In the genomic region with DNA sequence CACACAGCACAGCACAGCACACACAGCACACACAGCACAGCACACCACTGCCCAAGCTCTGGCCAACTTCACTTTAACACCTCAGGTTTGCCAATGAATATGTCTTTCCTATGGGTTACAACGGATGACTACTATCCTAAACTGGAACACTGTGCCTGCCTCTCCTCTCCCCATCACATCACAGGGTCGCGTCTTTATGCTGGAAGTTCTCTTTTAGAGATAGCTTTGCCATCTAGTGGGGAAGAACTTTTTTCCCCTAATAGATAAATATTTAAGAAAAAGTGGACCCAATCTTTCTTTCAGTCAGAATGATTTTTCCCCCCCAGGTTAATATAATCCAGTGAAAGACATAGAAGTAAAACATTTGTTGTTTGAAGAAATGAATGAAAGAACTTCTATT, we compare ENCODE assay signal across 33 mouse cellular contexts. TPM values are rescaled to one million over a fixed set of nuclear protein-coding genes. Genes with fewer than 3 reads are reported as not detected.
DNase-seq lines count a peak whose midpoint lies in the region; ATAC-seq and TF ChIP-seq lines count a peak whose summit lies in the region.
"Had no signal": no experiment of that assay in that cellular context is flagged by ENCODE, and none has a peak within 500 bp of the region (broad histone marks: within the 10 kb centered on the region; RNA-seq: fewer than 3 reads in every experiment).

No protein-coding gene starts in this region.

- 78% methylated on average over 3 of the region's 3 CpGs for WGBS in midbrain, embryonic 11.5 days
- 74% methylated on average over 3 of the region's 3 CpGs for whole genome bisulfite sequencing in midbrain, embryonic 16.5 days
- WGBS in intestine, embryonic 16.5 days, result 53% methylated on average over 3 of the region's 3 CpGs

- no peak overlapping the region for H3K4me3 ChIP-seq in layer of hippocampus, adult 2 months
- H3K4me3 ChIP-seq in midbrain, embryonic 11.5 days (ENCODE audit: low read depth, low read length), result no peak overlapping the region
- no peak overlapping the region for H3K4me3 ChIP-seq in midbrain, embryonic 16.5 days (ENCODE audit: low read depth, low read length)
- no peak overlapping the region for H3K4me3 ChIP-seq in intestine, embryonic 16.5 days (ENCODE audit: low read length)
- H3K4me3 ChIP-seq: embryonic facial prominence, embryonic 13.5 days; embryonic facial prominence, embryonic 15.5 days; erythroblast, embryonic 14.5 days; forebrain, embryonic 10.5 days; forebrain, embryonic 12.5 days had no signal

- H3K4me2 ChIP-seq in midbrain, embryonic 11.5 days, result no peak overlapping the region
- H3K4me2 ChIP-seq in midbrain, embryonic 16.5 days (ENCODE audit: low read length), result no peak overlapping the region
- no peak overlapping the region for H3K4me2 ChIP-seq in intestine, embryonic 16.5 days (ENCODE audit: low read depth, low read length)
- H3K4me2 ChIP-seq: embryonic facial prominence, embryonic 13.5 days; embryonic facial prominence, embryonic 15.5 days; forebrain, embryonic 12.5 days had no signal

- H3K9ac ChIP-seq in midbrain, embryonic 11.5 days (ENCODE audit: low read length), result no peak overlapping the region
- H3K9ac ChIP-seq in midbrain, embryonic 16.5 days (ENCODE audit: low read depth, low read length), result no peak overlapping the region
- no peak overlapping the region for H3K9ac ChIP-seq in intestine, embryonic 16.5 days (ENCODE audit: low read depth, low read length)
- H3K9ac ChIP-seq: embryonic facial prominence, embryonic 13.5 days; embryonic facial prominence, embryonic 15.5 days; forebrain, embryonic 12.5 days had no signal

- ATAC-seq in midbrain, embryonic 11.5 days (ENCODE audit: low FRiP score), result no peak
- ATAC-seq in midbrain, embryonic 16.5 days, result no peak
- ATAC-seq in intestine, embryonic 16.5 days, result no peak
- ATAC-seq: activated CD4-positive, CD25-positive, alpha-beta regulatory T cell, adult 4 months; forebrain, embryonic 14.5 days; forebrain, embryonic 16.5 days; Patski had no signal

- peak; percentile 25; the same call in 1 of the 2 replicates for TF ChIP-seq CTCF in layer of hippocampus, adult 2 months (conservative IDR thresholded peaks at IDR 0.05)

- no peaks in the 10 kb centered on the region for H3K9me3 ChIP-seq in midbrain, embryonic 11.5 days (ENCODE audit: control insufficient read depth, low read length)
- H3K9me3 ChIP-seq in midbrain, embryonic 16.5 days (replicated peaks; ENCODE audit: control insufficient read depth, low read length, poor library complexity, severe bottlenecking), result no peaks in the 10 kb centered on the region
- H3K9me3 ChIP-seq in intestine, embryonic 16.5 days (ENCODE audit: control insufficient read depth, low read length), result no peaks in the 10 kb centered on the region
- H3K9me3 ChIP-seq: embryonic facial prominence, embryonic 13.5 days; embryonic facial prominence, embryonic 15.5 days; forebrain, embryonic 10.5 days; forebrain, embryonic 12.5 days had no signal

- no peaks in the 10 kb centered on the region for H3K36me3 ChIP-seq in midbrain, embryonic 11.5 days (ENCODE audit: control insufficient read depth, insufficient read depth, low read length)
- H3K36me3 ChIP-seq in midbrain, embryonic 16.5 days (ENCODE audit: control insufficient read depth, insufficient read depth, low read length), result no peaks in the 10 kb centered on the region
- H3K36me3 ChIP-seq in intestine, embryonic 16.5 days (ENCODE audit: control insufficient read depth, insufficient read depth, low read length), result no peaks in the 10 kb centered on the region
- H3K36me3 ChIP-seq: embryonic facial prominence, embryonic 13.5 days; embryonic facial prominence, embryonic 15.5 days; forebrain, embryonic 10.5 days; forebrain, embryonic 12.5 days had no signal

- no peaks in the 10 kb centered on the region for H3K4me1 ChIP-seq in midbrain, embryonic 11.5 days (ENCODE audit: control insufficient read depth, insufficient read depth, low read length)
- H3K4me1 ChIP-seq in midbrain, embryonic 16.5 days (ENCODE audit: control insufficient read depth, insufficient read depth, low read length), result no peaks in the 10 kb centered on the region; the same call in 1 of the 2 replicates
- no peaks in the 10 kb centered on the region for H3K4me1 ChIP-seq in intestine, embryonic 16.5 days (ENCODE audit: control insufficient read depth, insufficient read depth, low read length)
- H3K4me1 ChIP-seq: forebrain, embryonic 10.5 days; forebrain, embryonic 12.5 days had no signal

- H3K27me3 ChIP-seq in midbrain, embryonic 11.5 days (ENCODE audit: control insufficient read depth, insufficient read depth, low read length), result no peaks in the 10 kb centered on the region
- H3K27me3 ChIP-seq in midbrain, embryonic 16.5 days (ENCODE audit: control insufficient read depth, insufficient read depth, low read depth, low read length), result no peaks in the 10 kb centered on the region
- H3K27me3 ChIP-seq in intestine, embryonic 16.5 days (replicated peaks; ENCODE audit: control insufficient read depth, insufficient read depth, low read length), result no peaks in the 10 kb centered on the region
- H3K27me3 ChIP-seq: embryonic facial prominence, embryonic 15.5 days; Patski had no signal

- no peak for DNase-seq in layer of hippocampus, adult 2 months (ENCODE audit: low spot score in 2 of 2)
- DNase-seq in layer of hippocampus, adult 18-20 months (ENCODE audit: low spot score in 2 of 2), result no peak
- DNase-seq in midbrain, embryonic 11.5 days (ENCODE audit: low spot score, missing footprints), result peak; percentile 74
- DNase-seq in NIH3T3 (ENCODE audit: low read depth), result peak; percentile 80
- DNase-seq in adipocyte (ENCODE audit: low spot score), result peak; percentile 58
- DNase-seq: adrenal gland, adult 2 months; adrenal gland, postnatal 10 days; adrenal gland, postnatal 25 days; cerebellum, adult 11 months; cerebellum, adult 18-20 months; cerebellum, adult 8-10 months; cerebellum, adult 9-11 months; cerebellum, postnatal 14 days; cerebellum, postnatal 36 days; embryo, embryonic 11 days had no signal

- no peak overlapping the region for H3K27ac ChIP-seq in layer of hippocampus, adult 2 months
- no peak overlapping the region for H3K27ac ChIP-seq in midbrain, embryonic 11.5 days (ENCODE audit: low read depth, low read length)
- H3K27ac ChIP-seq in midbrain, embryonic 16.5 days (ENCODE audit: low read length), result no peak overlapping the region
- H3K27ac ChIP-seq in intestine, embryonic 16.5 days (ENCODE audit: low read length), result no peak overlapping the region
- H3K27ac ChIP-seq: embryonic facial prominence, embryonic 13.5 days; embryonic facial prominence, embryonic 15.5 days; forebrain, embryonic 10.5 days; forebrain, embryonic 12.5 days had no signal

RNA-seq across cellular contexts. Expression of gene Mepe, which starts 7.2 kb away (rescaled TPM):
- total RNA-seq in layer of hippocampus, adult 2 months (2021), result not detected
- total RNA-seq in layer of hippocampus, adult 18-20 months (2021), result not detected
- polyA plus RNA-seq in midbrain, embryonic 11.5 days (2014; fragmentation: Nextera tagmentation; extraction: Ambion mirVana), result not detected in 2 replicates
- not detected in 2 replicates for polyA plus RNA-seq in midbrain, embryonic 16.5 days (2015; fragmentation: Nextera tagmentation; extraction: Ambion mirVana)
- polyA plus RNA-seq in intestine, embryonic 16.5 days (2015; fragmentation: Nextera tagmentation; extraction: Ambion mirVana), result not detected in 2 replicates
- total RNA-seq: adrenal gland, adult 2 months; adrenal gland, postnatal 25 days; adrenal gland, postnatal 4 days; common myeloid progenitor, adult 5-6 weeks; ES-E14; MEL had no signal
- polyA plus RNA-seq: activated CD4-positive, CD25-positive, alpha-beta regulatory T cell, adult 4 months; adrenal gland, adult 2 months; brain, embryonic 14.5 days; C2C12; embryonic facial prominence, embryonic 11.5 days; embryonic facial prominence, embryonic 13.5 days; erythroblast, embryonic 14.5 days; forebrain, embryonic 10.5 days; forebrain, embryonic 12.5 days; forebrain, embryonic 14.5 days; forebrain, embryonic 16.5 days; Patski had no signal

RNA-seq across cellular contexts. Expression of gene Ibsp, which starts 33.3 kb away (rescaled TPM):
- under 1 TPM in 1 of 2 experiments, not detected in 1; 0.23 TPM for total RNA-seq in layer of hippocampus, adult 2 months (2021)
- under 1 TPM; 0.25 TPM for total RNA-seq in layer of hippocampus, adult 18-20 months (2021)
- not detected in 2 replicates for polyA plus RNA-seq in midbrain, embryonic 11.5 days (2014; fragmentation: Nextera tagmentation; extraction: Ambion mirVana)
- 1.0 and 9.2 TPM in 2 replicates for polyA plus RNA-seq in midbrain, embryonic 16.5 days (2015; fragmentation: Nextera tagmentation; extraction: Ambion mirVana)
- 0.16 TPM in 1 of 2 replicates, not detected in the other for polyA plus RNA-seq in intestine, embryonic 16.5 days (2015; fragmentation: Nextera tagmentation; extraction: Ambion mirVana)
- total RNA-seq: adrenal gland, postnatal 25 days; common myeloid progenitor, adult 5-6 weeks; ES-E14; MEL had no signal
- polyA plus RNA-seq: activated CD4-positive, CD25-positive, alpha-beta regulatory T cell, adult 4 months; adrenal gland, adult 2 months; C2C12; erythroblast, embryonic 14.5 days; forebrain, embryonic 10.5 days; forebrain, embryonic 12.5 days; Patski had no signal

Comparison
In these comparisons a context has a peak if more than half of its experiments do, and no peak if none do; other contexts are left out.
1. DNase-seq: peak in midbrain, embryonic 11.5 days (single experiment), NIH3T3 (single experiment) and adipocyte (single experiment); none in layer of hippocampus, adult 2 months (0 of 2) and layer of hippocampus, adult 18-20 months (0 of 2).